Comparison of ENCODE assay signal across 19 mouse cellular contexts in genomic region chr3:145993481-145994201, GRCm38 (mm10). TPM values are rescaled to one million over a fixed set of nuclear protein-coding genes. Genes with fewer than 3 reads are reported as not detected.
DNase-seq lines count a peak whose midpoint lies in the region; ATAC-seq and TF ChIP-seq lines count a peak whose summit lies in the region.
"Had no signal": no experiment of that assay in that cellular context is flagged by ENCODE, and none has a peak within 500 bp of the region (broad histone marks: within the 10 kb centered on the region; RNA-seq: fewer than 3 reads in every experiment).

No protein-coding gene starts in this region.

- H3K36me3 ChIP-seq in intestine, postnatal 0 days (ENCODE audit: control insufficient read depth, insufficient read depth) = no peaks in the 10 kb centered on the region
- H3K36me3 ChIP-seq in intestine, embryonic 15.5 days = no peaks in the 10 kb centered on the region
- H3K36me3 ChIP-seq in MEL (ENCODE audit: control insufficient read depth in 1 of 2, insufficient read depth in 2 of 2, low read length in 2 of 2) = peaks cover 1 to 15% of the 10 kb centered on the region in 2 experiments
- H3K36me3 ChIP-seq in liver, embryonic 12.5 days = peaks cover 7% of the 10 kb centered on the region
- no peaks in the 10 kb centered on the region; the same call in 1 of the 2 replicates for H3K36me3 ChIP-seq in kidney, embryonic 14.5 days (ENCODE audit: control insufficient read depth, insufficient read depth, low read length)
- H3K36me3 ChIP-seq: midbrain, embryonic 15.5 days; stomach, embryonic 15.5 days had no signal

- H3K9me3 ChIP-seq in intestine, postnatal 0 days (ENCODE audit: control insufficient read depth) = no peaks in the 10 kb centered on the region
- H3K9me3 ChIP-seq in intestine, embryonic 15.5 days = no peaks in the 10 kb centered on the region
- H3K9me3 ChIP-seq in MEL (replicated peaks; ENCODE audit: insufficient read depth, low read length) = no peaks in the 10 kb centered on the region
- H3K9me3 ChIP-seq in liver, embryonic 12.5 days (replicated peaks) = no peaks in the 10 kb centered on the region
- H3K9me3 ChIP-seq in kidney, embryonic 14.5 days (ENCODE audit: control insufficient read depth, low read length) = no peaks in the 10 kb centered on the region
- H3K9me3 ChIP-seq: embryonic facial prominence, embryonic 12.5 days; heart, embryonic 12.5 days; midbrain, embryonic 15.5 days; stomach, embryonic 15.5 days had no signal

- H3K4me3 ChIP-seq in intestine, postnatal 0 days (ENCODE audit: low read depth, low read length) = no peak overlapping the region
- H3K4me3 ChIP-seq in intestine, embryonic 15.5 days (replicated peaks) = no peak overlapping the region
- peak overlapping the region; percentile 29 to 72 for H3K4me3 ChIP-seq in MEL (ENCODE audit: control insufficient read depth in 1 of 2, insufficient read depth in 1 of 2, low read depth in 2 of 2, low read length in 2 of 2)
- H3K4me3 ChIP-seq in liver, embryonic 12.5 days = no peak overlapping the region
- no peak overlapping the region for H3K4me3 ChIP-seq in kidney, embryonic 14.5 days (ENCODE audit: low read length)
- H3K4me3 ChIP-seq: embryonic facial prominence, embryonic 12.5 days; heart, embryonic 12.5 days; midbrain, embryonic 15.5 days; stomach, embryonic 15.5 days had no signal

- H3K27me3 ChIP-seq in intestine, postnatal 0 days (replicated peaks; ENCODE audit: control insufficient read depth, insufficient read depth, low read length) = no peaks in the 10 kb centered on the region
- no peaks in the 10 kb centered on the region for H3K27me3 ChIP-seq in intestine, embryonic 15.5 days (replicated peaks)
- H3K27me3 ChIP-seq in MEL (ENCODE audit: control insufficient read depth in 1 of 2, insufficient read depth in 2 of 2, low read length in 2 of 2) = no peaks in the 10 kb centered on the region
- H3K27me3 ChIP-seq in liver, embryonic 12.5 days (replicated peaks) = peaks cover 8% of the 10 kb centered on the region
- H3K27me3 ChIP-seq in kidney, embryonic 14.5 days (ENCODE audit: control insufficient read depth, insufficient read depth, low read length) = peaks cover 3% of the 10 kb centered on the region; the same call in 1 of the 2 replicates
- H3K27me3 ChIP-seq: heart, embryonic 12.5 days; Patski; stomach, embryonic 15.5 days had no signal

- DNase-seq in B cell, adult 2 months = peak; percentile 17
- peak; percentile 85 for DNase-seq in MEL (ENCODE audit: low read depth, low spot score)
- DNase-seq: cerebellum, adult 8-10 months; liver; thymus, adult 2 months had no signal

- TF ChIP-seq RAD21 in MEL (IDR thresholded peaks at IDR 0.05; ENCODE audit: low read depth, low read length) = no peak

- no peak overlapping the region for H3K9ac ChIP-seq in intestine, postnatal 0 days (ENCODE audit: low read depth, low read length)
- H3K9ac ChIP-seq in intestine, embryonic 15.5 days = no peak overlapping the region
- H3K9ac ChIP-seq in MEL (ENCODE audit: control insufficient read depth, low read depth, low read length, poor library complexity, severe bottlenecking) = peak overlapping the region; percentile 44
- no peak overlapping the region for H3K9ac ChIP-seq in liver, embryonic 12.5 days
- H3K9ac ChIP-seq in kidney, embryonic 14.5 days (ENCODE audit: low read depth, low read length) = no peak overlapping the region
- H3K9ac ChIP-seq: embryonic facial prominence, embryonic 12.5 days; hindbrain, embryonic 14.5 days; midbrain, embryonic 15.5 days; stomach, embryonic 15.5 days had no signal

- H3K27ac ChIP-seq in intestine, postnatal 0 days (ENCODE audit: low read depth, low read length) = no peak overlapping the region
- H3K27ac ChIP-seq in intestine, embryonic 15.5 days = no peak overlapping the region
- peak overlapping the region; percentile 35 for H3K27ac ChIP-seq in MEL (ENCODE audit: control insufficient read depth, low read depth, low read length)
- no peak overlapping the region for H3K27ac ChIP-seq in liver, embryonic 12.5 days
- H3K27ac ChIP-seq in kidney, embryonic 14.5 days (ENCODE audit: low read depth, low read length) = no peak overlapping the region
- H3K27ac ChIP-seq: embryonic facial prominence, embryonic 12.5 days; hindbrain, embryonic 14.5 days; midbrain, embryonic 15.5 days; stomach, embryonic 15.5 days had no signal

- H3K79me2 ChIP-seq in MEL (ENCODE audit: control insufficient read depth, insufficient read depth, low read length, poor library complexity) = peaks cover 47% of the 10 kb centered on the region

- peak in 1 of 2 experiments; percentile 49; a peak in 1 of 4 replicates for TF ChIP-seq POLR2A in MEL (IDR thresholded peaks at IDR 0.05; ENCODE audit: control insufficient read depth in 1 of 2, insufficient read depth in 1 of 2, low read depth in 1 of 2, low read length in 2 of 2, poor library complexity in 1 of 2)

- TF ChIP-seq CTCF in intestine, postnatal 0 days (IDR thresholded peaks at IDR 0.05; ENCODE audit: low read depth) = 0 out of 2 replicates have a peak, but pooled peaks have one; percentile 3
- TF ChIP-seq CTCF in MEL (IDR thresholded peaks at IDR 0.05 in 2 of 3, conservative IDR thresholded peaks at IDR 0.05 in 1 of 3; ENCODE audit: control insufficient read depth in 1 of 3, insufficient read depth in 1 of 3, low read depth in 2 of 3, low read length in 3 of 3, poor library complexity in 1 of 3, severe bottlenecking in 1 of 3) = 0 out of 6 replicates have a peak, but pooled peaks of 1 of the 3 experiments have one; percentile 9

- TF ChIP-seq EP300 in MEL (IDR thresholded peaks at IDR 0.05; ENCODE audit: low read depth in 1 of 2, low read length in 2 of 2) = no peak

- no peak overlapping the region for H3K4me2 ChIP-seq in intestine, postnatal 0 days (replicated peaks; ENCODE audit: low read depth)
- no peak overlapping the region for H3K4me2 ChIP-seq in intestine, embryonic 15.5 days (replicated peaks)
- H3K4me2 ChIP-seq in liver, embryonic 12.5 days = no peak overlapping the region
- no peak overlapping the region for H3K4me2 ChIP-seq in kidney, embryonic 14.5 days (replicated peaks; ENCODE audit: low read depth, low read length)
- H3K4me2 ChIP-seq: embryonic facial prominence, embryonic 12.5 days; hindbrain, embryonic 14.5 days; midbrain, embryonic 15.5 days; stomach, embryonic 15.5 days had no signal

- 0 out of 2 replicates have a peak, but pooled peaks cover 4% of the 10 kb centered on the region for H3K4me1 ChIP-seq in intestine, postnatal 0 days (replicated peaks; ENCODE audit: control insufficient read depth, insufficient read depth, low read length)
- H3K4me1 ChIP-seq in intestine, embryonic 15.5 days (replicated peaks) = 0 out of 2 replicates have a peak, but pooled peaks cover 4% of the 10 kb centered on the region
- H3K4me1 ChIP-seq in MEL (ENCODE audit: control insufficient read depth in 1 of 2, insufficient read depth in 2 of 2, low read length in 2 of 2) = peaks cover 8 to 11% of the 10 kb centered on the region in 2 experiments; a peak in 3 of 4 replicates
- H3K4me1 ChIP-seq in liver, embryonic 12.5 days = peaks cover 14% of the 10 kb centered on the region
- H3K4me1 ChIP-seq in kidney, embryonic 14.5 days (ENCODE audit: control insufficient read depth, insufficient read depth, low read length) = 0 out of 2 replicates have a peak, but pooled peaks cover 12% of the 10 kb centered on the region

- 70% methylated on average over 14 of the region's 14 CpGs for WGBS in intestine, postnatal 0 days
- 82% methylated on average over 14 of the region's 14 CpGs for WGBS in intestine, embryonic 15.5 days
- WGBS in liver, embryonic 12.5 days (ENCODE audit: insufficient replicate concordance) = 50% methylated on average over 14 of the region's 14 CpGs
- 76% methylated on average over 14 of the region's 14 CpGs for WGBS in kidney, embryonic 14.5 days

- ATAC-seq in intestine, postnatal 0 days = no peak
- ATAC-seq in intestine, embryonic 15.5 days = no peak
- ATAC-seq in megakaryocyte progenitor cell, adult 5-6 weeks (replicated peaks; ENCODE audit: poor library complexity) = peak; percentile 77
- ATAC-seq in liver, embryonic 12.5 days = no peak
- ATAC-seq in kidney, embryonic 14.5 days (ENCODE audit: low FRiP score, low TSS enrichment) = no peak
- ATAC-seq: activated CD4-positive, CD25-positive, alpha-beta regulatory T cell, adult 4 months; forebrain, embryonic 16.5 days; intestine, embryonic 16.5 days; midbrain, embryonic 15.5 days; Patski had no signal

TF ChIP-seq in MEL, 35 proteins besides CTCF, POLR2A, EP300 and RAD21 (continues in another document):
- no peak for TF ChIP-seq POLR2AphosphoS5 (IDR thresholded peaks at IDR 0.05; ENCODE audit: borderline replicate concordance, low read depth, low read length)
- 0 out of 2 replicates have a peak, but pooled peaks have one; percentile 42 for TF ChIP-seq GATA1 (IDR thresholded peaks at IDR 0.05; ENCODE audit: low read depth, low read length)
- TF ChIP-seq TAL1 (IDR thresholded peaks at IDR 0.05; ENCODE audit: low read length) = no peak
- TF ChIP-seq MXI1 (IDR thresholded peaks at IDR 0.05; ENCODE audit: low read depth, low read length) = no peak; the same call in 1 of the 2 replicates
- TF ChIP-seq NELFE (IDR thresholded peaks at IDR 0.05; ENCODE audit: low read depth, low read length) = 0 out of 2 replicates have a peak, but pooled peaks have one; percentile 27

RNA-seq across cellular contexts. Expression of gene Syde2, which starts 6.0 kb away (rescaled TPM):
- polyA plus RNA-seq in intestine, postnatal 0 days (2015; fragmentation: Nextera tagmentation; extraction: Ambion mirVana) = 0.98 and 1.5 TPM in 2 replicates
- polyA plus RNA-seq in intestine, embryonic 15.5 days (2015; fragmentation: Nextera tagmentation; extraction: Ambion mirVana) = 1.9 and 2.4 TPM in 2 replicates
- total RNA-seq in MEL (2012; rRNA removed) = 24.1 and 25.4 TPM in 2 replicates
- 10 to 100 TPM in 1 of 2 experiments, not detected in 1; 12.4 TPM for polyA plus RNA-seq in MEL (2012; ENCODE audit: insufficient read depth in 1 of 2, insufficient read length in 2 of 2, low read depth in 1 of 2, low replicate concordance in 2 of 2, missing spikeins in 1 of 2)
- total RNA-seq in megakaryocyte progenitor cell, adult 5-6 weeks (2015) = 3.7 and 4.9 TPM in 2 replicates
- total RNA-seq in megakaryocyte progenitor cell, adult 5-6 weeks (2017) = 3.2 and 5.0 TPM in 2 replicates
- 1.3 and 1.4 TPM in 2 replicates for polyA plus RNA-seq in liver, embryonic 12.5 days (2016; fragmentation: Nextera tagmentation; extraction: Ambion mirVana)
- polyA plus RNA-seq in kidney, embryonic 14.5 days (2014; fragmentation: Nextera tagmentation; extraction: Ambion mirVana) = 2.3 and 2.6 TPM in 2 replicates
- polyA plus RNA-seq: activated CD4-positive, CD25-positive, alpha-beta regulatory T cell, adult 4 months had no signal

RNA-seq across cellular contexts. Expression of gene 2410004B18Rik, which starts 55.8 kb away (rescaled TPM):
- 38.7 and 38.9 TPM in 2 replicates for polyA plus RNA-seq in intestine, postnatal 0 days (2015; fragmentation: Nextera tagmentation; extraction: Ambion mirVana)
- polyA plus RNA-seq in intestine, embryonic 15.5 days (2015; fragmentation: Nextera tagmentation; extraction: Ambion mirVana) = 48.9 and 55.7 TPM in 2 replicates
- total RNA-seq in MEL (2012; rRNA removed) = 32.1 and 32.3 TPM in 2 replicates
- 10 to 100 TPM in 1 of 2 experiments, not detected in 1; 42.3 TPM for polyA plus RNA-seq in MEL (2012; ENCODE audit: insufficient read depth in 1 of 2, insufficient read length in 2 of 2, low read depth in 1 of 2, low replicate concordance in 2 of 2, missing spikeins in 1 of 2)
- total RNA-seq in megakaryocyte progenitor cell, adult 5-6 weeks (2015) = 25.3 and 42.3 TPM in 2 replicates
- 13.3 and 14.0 TPM in 2 replicates for total RNA-seq in megakaryocyte progenitor cell, adult 5-6 weeks (2017)
- polyA plus RNA-seq in liver, embryonic 12.5 days (2016; fragmentation: Nextera tagmentation; extraction: Ambion mirVana) = 25.6 and 27.4 TPM in 2 replicates
- polyA plus RNA-seq in kidney, embryonic 14.5 days (2014; fragmentation: Nextera tagmentation; extraction: Ambion mirVana) = 55.7 and 63.5 TPM in 2 replicates

Comparison
In these comparisons a context has a peak if more than half of its experiments do, and no peak if none do; other contexts are left out.
1. H3K4me3 ChIP-seq: peak in MEL (2 of 2); none in intestine, postnatal 0 days (single experiment), intestine, embryonic 15.5 days (single experiment), liver, embryonic 12.5 days (single experiment) and kidney, embryonic 14.5 days (single experiment).